Mouse (Mus musculus) small intestine, adult 2 months (tissue): ENCODE data around the gene Lrig1.

Experiments
- CTCF ChIP-seq: fragments of 200-500 bp; IDR thresholded peaks from 2 replicates; pipeline ENCODE4 v1.5.1; 2012; ENCODE audit warnings: low read depth, mild to moderate bottlenecking, control low read depth, inconsistent platforms, low read length, moderate library complexity, mixed read lengths; ENCODE audit not compliant: insufficient replicate concordance, insufficient read length; ENCODE audit errors: extremely low read depth
- POLR2A ChIP-seq: fragments of 200-500 bp; IDR thresholded peaks from 2 replicates; pipeline ENCODE4 v1.6.1; 2012; ENCODE audit warnings: low read depth, mild to moderate bottlenecking, control low read depth, inconsistent platforms, low read length, moderate library complexity

- TF ChIP-seq CTCF (no peak), POLR2A (no peak)
These were observed 72.0 kb downstream of the Lrig1 start for GRCm38 (mm10) chr6:94627714-94628595.
